Mouse (Mus musculus) B cell, adult 2 months (primary cell): ENCODE measurements around the gene Stt3b.

Experiments used
- DNase-seq, 2 experiments: peaks; one replicate each; pipeline ENCODE4 v3.0.0; 2022

Stt3b gene

GRCm38 (mm10) chr9:115317049-115317448 is 6.8 kb upstream of the Stt3b start:
- DNase-seq = no peak

DNA sequence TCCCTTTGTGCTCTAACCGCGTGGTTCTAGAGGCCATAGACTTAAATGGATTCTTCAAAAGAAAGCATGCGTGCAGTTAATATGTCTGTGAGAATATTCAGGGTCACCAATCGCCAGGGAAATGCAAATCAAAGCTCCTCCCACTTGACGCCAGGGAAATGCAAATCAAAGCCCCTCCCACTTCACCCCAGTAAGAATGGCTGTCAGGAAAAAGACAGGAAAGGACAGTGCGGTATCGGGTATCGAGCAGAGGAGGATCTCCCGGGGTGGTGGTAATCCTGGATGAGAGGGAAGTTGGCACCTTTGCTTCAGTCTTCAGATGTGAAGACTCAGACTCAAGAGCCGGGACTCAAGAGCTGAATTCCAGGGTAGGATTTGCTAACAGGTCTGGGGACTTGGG is 4.3 kb upstream of the Stt3b start:
- no peak for DNase-seq

- no peak for DNase-seq
Measured at GRCm38 (mm10) chr9:115313830-115314229, 3.6 kb upstream of the Stt3b start.

GRCm38 (mm10) chr9:115311223-115311520 is 951 bp upstream of the Stt3b start:
- DNase-seq = no peak

- no peak for DNase-seq
Measured at GRCm38 (mm10) chr9:115309977-115310345, 260 bp downstream of the Stt3b start.

DNA sequence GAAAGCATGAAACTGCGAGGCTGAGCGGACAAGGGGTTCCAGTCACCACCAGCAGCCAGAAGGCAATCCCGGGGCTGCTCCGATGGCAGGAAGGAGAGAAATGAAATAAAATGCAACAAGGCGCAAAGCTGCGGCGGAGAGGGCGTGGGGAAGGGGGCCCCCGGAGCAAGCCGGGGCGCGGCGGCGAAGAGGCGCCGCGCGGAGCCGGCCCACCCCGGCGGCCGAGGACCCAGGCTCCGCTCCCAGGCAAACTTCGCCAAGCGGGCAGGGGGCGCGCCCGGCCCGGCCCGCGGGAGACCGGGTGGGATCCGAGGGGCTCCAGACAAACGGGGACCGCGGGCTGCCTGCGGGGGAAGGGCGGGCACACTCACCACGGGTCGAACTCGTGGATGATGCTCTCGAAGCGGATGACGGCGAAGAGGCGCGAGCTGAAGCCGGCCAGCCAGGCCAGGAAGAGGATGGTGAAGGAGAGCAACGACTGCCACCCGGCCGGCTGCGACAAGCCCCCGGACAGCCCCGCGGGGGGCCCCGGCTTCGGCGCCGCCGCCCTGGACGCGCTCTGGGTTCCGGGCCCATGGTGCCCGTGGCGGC is 745 bp downstream of the Stt3b start:
- peak in 1 of 2 experiments; percentile 66 for DNase-seq

DNA sequence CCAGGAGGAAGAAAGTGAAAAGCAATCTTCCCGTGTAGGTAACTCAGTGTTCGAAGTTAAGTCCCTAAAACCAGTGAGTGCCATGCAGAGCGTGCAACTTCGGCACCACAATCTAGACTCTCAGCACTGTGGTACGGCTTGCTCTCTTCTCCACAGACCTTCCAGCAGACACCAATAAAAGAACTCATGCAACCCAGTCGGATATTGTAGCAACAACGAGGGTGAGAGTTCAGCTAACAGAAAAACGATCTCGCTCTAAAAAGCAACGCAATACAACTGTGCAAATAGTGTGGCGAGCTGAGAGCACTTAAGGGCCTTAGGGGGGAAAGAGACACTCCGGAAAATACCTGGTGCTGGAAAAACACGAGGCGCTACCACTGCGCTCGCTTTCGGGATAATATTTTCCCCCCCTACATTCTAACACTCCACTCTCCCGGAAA is 1.3 kb downstream of the Stt3b start:
- DNase-seq = peak in 1 of 2 experiments; percentile 38

- DNase-seq = no peak
Measured at GRCm38 (mm10) chr9:115308401-115308800, 1.8 kb downstream of the Stt3b start.

- DNase-seq = no peak
Measured at GRCm38 (mm10) chr9:115306202-115306601, 4.0 kb downstream of the Stt3b start.

DNA sequence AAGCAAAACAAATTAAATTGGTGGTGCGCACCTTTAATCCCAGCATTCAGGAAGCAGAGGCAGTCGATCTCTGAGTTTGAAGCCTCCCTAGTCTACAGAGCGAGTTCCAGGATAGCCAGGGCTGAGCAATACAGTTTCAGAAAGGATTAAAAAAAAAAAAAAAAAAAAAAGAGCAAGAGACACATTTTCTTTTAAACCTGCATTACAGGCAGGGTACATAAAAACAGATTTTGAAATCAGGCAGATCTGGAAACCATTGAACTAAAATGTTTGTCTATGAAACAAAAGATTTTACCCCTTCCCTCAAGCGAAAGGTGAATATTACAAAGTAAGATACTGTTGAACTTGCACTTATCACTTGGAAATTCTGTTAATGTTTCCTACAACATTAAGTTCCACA is 6.1 kb downstream of the Stt3b start:
- DNase-seq = no peak

- no peak for DNase-seq
Measured at GRCm38 (mm10) chr9:115301593-115301992, 8.6 kb downstream of the Stt3b start.

DNA sequence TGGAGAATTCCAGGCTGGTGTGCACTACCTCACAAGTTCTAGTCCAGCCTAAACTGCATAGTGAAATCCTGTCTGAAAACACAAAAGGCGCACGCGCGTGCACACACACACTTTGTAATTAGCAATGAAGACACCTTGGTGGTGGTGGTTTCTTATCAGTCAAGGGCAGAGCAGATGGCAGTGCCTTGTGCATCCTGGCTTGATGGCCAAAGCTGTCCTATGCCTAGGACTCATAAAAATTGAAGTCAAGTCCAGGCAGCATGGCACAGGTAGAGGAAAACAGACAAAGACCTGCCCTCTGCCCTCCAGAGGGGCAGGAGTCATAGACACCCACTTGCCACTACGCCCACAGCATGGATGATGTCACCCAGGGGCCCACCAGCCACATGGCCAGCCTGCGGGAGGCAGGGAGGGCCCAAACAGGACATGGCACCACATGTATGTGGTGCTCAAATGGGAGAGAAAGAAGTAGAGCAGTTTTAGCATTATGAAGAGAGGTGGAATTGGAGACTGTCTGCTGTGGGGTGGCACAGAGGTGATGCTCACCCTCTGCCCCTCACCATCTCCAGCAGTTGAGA is 9.1 kb downstream of the Stt3b start:
- no peak for DNase-seq

GRCm38 (mm10) chr9:115296738-115297137 is 13.5 kb downstream of the Stt3b start:
- DNase-seq = no peak

GRCm38 (mm10) chr9:115293920-115294594 is 16.2 kb downstream of the Stt3b start:
- DNase-seq = peak in 1 of 2 experiments; percentile 13

DNA sequence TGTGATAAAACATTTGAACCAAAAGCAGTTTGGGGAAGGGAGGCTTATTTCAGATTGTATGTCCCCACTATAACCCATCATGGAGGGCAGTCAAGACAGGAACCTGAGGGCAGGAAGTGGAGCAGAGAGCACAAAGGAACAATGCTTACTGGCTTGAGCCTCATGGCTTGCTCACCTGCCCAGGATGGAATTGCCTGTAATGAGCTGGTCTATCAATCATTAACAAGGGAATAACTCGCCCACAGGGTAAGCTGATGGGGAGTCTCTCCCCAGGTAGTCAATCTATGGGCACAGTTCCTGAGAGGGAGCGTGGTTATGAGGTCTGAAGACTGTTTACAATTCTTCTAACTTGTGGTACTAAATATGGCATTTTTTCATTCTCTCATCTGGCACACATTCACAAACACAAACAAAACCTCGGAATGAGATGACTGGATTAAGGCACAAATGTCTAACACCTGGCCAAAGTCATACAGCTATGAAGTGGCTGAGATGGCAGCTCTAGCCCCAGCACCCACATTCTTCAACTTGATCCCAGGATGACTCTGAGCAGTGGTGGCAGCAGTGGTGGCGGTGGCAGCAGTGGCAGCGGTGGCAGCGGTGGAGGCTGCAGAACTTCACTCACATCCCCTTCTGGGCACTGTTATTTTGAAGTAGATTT is 22.3 kb downstream of the Stt3b start:
- no peak for DNase-seq

DNA sequence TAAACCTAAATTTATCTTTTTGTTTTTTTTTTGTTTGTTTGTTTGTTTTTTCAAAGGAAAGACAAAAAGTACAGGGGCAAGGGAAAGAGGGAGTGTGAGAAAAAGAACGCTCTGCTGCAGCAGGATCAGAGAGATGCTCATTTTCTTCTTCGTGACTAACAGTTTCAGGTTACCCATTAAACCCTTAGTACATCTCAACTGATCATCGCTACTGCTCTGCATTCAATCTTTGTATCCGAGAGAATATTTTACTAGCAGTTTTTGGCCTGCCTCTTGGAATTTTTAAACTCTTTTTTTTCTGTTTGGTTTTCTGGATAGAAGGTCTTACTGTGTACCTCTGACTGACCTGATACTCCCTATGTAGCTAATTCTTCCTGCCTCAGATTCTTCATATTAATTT is 25.8 kb downstream of the Stt3b start:
- no peak for DNase-seq

DNA sequence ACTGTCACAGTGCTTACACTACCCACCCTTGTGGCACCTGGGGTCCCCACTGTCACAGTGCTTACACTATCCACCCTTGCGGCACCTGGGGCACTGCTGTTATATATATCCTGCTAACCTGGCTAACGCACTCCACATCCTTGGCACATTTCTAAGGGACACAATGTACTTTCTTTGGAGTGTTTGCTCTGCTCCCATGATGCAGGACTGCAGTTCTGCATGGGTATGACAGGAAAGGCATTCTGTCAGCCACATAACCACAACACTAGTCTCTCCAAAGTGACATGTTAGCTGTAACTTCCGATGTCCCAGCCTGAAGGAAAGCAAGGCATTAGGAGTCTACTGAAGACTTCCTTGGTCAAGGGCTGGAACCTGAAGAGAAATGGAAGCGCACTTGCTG is 26.8 kb downstream of the Stt3b start:
- DNase-seq = peak in 1 of 2 experiments; percentile 4

DNA sequence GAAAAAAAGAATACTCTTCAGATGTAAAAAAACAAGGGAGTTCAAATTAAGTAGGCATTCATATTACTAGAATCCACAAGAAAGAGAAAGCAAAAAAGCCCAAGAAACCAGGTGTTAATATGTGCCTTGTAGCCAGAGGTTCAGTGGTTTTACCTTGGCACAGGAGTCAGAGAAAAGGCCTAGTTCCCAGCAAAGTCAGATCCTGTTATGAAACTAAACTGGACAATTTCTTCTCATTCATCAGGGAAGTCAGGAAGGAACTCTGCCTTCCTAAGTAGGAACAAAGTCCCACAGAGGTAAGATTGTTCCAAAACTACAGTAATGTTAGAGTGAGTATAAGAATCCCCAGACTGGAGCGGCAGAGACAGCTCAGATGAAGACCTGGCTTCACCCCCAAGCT is 31.6 kb downstream of the Stt3b start:
- no peak for DNase-seq

DNA sequence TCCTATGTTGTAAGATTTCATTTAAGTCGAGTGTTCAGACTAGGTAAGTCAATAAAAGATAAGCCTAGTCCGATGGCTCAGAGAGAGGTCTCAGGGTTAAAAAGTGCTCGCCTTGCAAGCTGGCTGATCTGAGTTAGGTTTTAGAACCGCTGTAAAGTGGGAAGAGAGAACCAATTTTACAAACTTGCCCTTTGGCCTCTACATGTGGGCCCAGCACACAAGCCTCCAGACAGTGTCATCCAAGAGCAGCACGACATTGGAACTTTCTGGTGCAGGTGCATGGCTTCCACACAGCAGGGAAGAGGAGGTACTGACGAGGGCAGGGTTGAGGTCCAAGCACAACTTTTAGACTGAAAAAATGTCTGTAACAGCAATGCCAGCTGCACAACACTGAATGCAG is 35.4 kb downstream of the Stt3b start:
- no peak for DNase-seq

GRCm38 (mm10) chr9:115273095-115273649 is 37.0 kb downstream of the Stt3b start:
- DNase-seq = no peak

- peak in 1 of 2 experiments; percentile 32 for DNase-seq
Measured at GRCm38 (mm10) chr9:115272451-115272850, 37.8 kb downstream of the Stt3b start.

GRCm38 (mm10) chr9:115271556-115271955 is 38.7 kb downstream of the Stt3b start:
- DNase-seq = no peak

- no peak for DNase-seq
Measured at GRCm38 (mm10) chr9:115261896-115262295, 48.3 kb downstream of the Stt3b start.

DNA sequence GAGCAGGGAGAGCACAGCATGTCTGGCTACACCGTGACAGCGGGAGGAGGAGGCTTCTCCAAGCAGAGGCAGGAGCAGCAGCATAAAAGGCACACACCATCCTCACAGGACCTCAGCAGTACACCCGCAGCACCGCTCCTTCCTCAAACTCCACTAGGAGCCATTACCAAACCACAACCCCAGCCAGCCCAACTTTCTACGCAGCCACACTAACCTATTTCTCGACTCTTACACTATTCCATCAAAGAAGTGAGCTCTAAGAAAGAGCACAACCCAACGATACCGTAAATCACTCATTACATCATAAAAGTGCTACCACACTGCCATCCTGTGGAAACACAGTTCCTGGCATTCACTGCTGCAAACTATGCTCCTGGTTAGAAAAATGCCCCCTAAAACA is 48.8 kb downstream of the Stt3b start:
- DNase-seq = no peak
